Mouse (Mus musculus): ENCODE measurements around the gene Thbs3. TPM values are rescaled to one million over a fixed set of nuclear protein-coding genes. Genes with fewer than 3 reads are reported as not detected.
A peak's percentile ranks its signal among the peaks of the same experiment; 100 is the strongest.

Gene Thbs3
- total RNA-seq (2021) = 10 to 100 TPM; 37.0 to 50.7 TPM

DNA sequence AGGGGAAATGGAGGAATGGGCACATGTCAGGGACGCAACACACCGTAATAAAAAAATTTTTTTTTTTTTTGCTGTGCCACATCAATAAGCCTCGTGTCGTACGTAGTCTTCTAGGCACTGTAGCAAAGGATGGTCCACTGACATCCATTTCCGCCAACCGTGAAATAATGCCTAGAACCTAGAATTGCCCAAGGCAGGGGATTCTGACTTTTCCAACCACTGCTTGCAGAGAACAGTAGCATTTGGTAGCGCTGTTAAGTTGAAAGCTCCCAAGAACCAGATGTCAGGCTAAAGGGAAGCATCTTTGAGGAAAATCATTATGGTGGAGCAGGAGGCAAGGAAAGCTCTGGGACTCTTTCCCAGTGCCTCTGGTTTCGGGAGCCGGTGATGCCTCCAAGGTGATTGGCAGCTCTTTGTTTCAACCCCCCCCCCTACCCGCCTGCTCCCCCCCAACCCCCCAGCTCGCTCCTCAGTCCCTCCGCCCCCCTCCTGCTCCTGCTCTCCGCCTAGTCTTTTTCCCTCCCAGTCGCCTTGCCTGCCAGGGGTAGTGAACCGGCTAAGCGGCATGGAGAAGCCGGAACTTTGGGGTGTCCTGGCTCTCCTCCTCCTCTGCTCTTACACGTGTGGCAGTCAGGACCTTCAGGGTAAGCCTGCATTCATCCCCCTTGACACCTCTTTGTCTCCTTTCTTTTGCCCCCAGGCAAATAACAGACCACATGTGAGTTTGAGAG, at the start of gene Thbs3:
Thbs3 (plus strand) TSS at position 500 of the 731 bp plus-strand sequence.
- no peak for DNase-seq (ENCODE audit: extremely low spot score in 1 of 2, low spot score in 1 of 2)

DNA sequence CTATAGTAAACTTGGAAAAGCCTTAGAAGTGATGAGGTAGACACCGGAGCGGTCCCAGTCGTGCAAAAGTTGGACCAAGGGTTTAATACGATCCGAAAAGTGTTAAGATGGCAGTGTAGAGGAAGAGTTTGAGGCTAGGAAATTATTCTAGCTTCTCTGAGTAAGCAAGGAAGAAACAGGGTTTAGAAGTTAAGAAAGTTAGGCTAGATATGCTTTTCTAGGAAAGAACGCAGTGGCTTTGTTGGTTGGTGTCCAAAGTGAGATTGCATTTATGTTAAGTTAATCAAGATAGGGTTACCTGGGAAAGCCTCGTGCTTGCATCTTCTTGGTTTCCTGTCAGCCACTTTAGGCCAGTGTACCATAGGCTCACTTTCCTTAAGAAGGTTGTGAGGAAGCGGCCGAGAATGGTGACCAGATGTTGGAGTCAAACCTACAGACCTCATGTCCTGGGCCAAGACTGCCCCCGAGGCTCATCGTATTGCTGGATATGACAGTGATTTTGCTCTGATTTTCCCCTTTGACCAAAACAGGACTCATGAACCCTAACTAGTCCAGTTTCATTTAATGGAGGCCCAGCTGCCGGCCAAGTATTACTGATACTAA, 49.6 kb upstream of the Thbs3 start:
- no peak for DNase-seq (ENCODE audit: extremely low spot score in 1 of 2, low spot score in 1 of 2)

DNA sequence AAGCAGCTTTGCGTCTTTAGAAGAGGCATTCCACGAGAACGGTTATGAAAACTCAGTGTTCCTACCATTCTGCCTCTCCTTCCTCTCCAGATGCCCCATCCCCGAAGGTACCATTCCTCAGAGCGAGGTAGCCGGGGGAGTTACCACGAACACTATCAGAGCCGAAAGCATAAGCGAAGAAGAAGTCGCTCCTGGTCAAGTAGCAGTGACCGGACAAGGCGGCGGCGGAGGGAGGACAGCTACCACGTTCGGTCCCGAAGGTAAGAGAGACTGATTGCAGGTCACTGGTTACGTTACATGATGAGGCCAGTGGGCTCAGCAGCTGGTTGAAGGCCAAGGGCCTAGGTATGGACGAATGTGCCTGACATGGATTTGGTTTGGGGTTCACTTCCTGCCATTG, 48.0 kb upstream of the Thbs3 start:
- no peak for DNase-seq (ENCODE audit: extremely low spot score in 1 of 2, low spot score in 1 of 2)

DNA sequence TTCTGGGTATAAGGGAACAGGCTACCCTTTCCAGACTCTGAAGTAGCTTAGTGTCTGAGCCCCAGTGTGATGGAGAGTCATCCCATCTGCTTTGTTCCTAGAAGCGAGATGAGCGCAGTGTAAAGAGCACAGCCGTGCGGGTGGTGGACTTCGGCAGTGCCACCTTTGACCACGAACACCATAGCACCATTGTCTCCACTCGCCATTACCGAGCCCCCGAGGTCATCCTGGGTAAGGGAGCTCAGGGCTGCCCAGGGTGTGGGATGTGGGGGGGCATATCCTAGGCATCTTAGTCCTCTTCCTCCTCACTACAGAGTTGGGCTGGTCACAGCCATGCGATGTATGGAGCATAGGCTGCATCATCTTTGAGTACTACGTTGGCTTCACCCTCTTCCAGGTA, 40.1 kb upstream of the Thbs3 start:
- no peak for DNase-seq (ENCODE audit: extremely low spot score in 1 of 2, low spot score in 1 of 2)

DNA sequence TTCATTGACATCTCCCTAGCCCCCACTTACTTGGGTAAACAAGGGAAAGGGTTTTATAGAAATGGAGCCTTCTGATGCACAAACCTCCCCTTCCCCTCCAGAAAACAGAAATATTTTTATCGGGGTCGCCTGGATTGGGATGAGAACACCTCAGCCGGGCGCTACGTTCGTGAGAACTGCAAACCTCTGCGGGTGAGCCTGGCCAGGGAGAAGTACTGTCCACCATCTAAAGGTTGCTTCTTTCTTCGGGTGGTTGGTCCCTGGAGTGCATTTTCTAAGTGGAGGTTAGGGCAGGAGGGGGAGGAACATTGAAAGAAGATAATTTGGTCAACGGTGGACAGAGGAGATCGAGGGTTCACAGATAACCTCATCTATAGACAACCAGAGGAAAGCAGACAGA, 39.4 kb upstream of the Thbs3 start:
- DNase-seq (ENCODE audit: extremely low spot score in 1 of 2, low spot score in 1 of 2) = no peak

DNA sequence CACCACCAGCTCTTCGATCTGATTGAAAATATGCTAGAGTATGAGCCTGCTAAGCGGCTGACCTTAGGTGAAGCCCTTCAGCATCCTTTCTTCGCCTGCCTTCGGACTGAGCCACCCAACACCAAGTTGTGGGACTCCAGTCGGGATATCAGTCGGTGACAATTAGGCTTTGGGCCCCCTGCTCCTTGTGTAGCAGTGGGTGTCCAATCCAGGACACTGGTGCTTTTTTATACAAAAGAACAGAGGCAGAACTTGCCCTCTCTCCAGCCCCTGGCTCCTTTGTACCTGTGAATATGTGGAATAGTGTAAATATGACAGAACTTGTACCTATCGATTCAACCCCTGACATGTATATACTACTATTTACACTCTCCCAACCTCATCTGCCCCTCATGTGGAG, 38.6 kb upstream of the Thbs3 start:
- DNase-seq (ENCODE audit: extremely low spot score in 1 of 2, low spot score in 1 of 2) = no peak

DNA sequence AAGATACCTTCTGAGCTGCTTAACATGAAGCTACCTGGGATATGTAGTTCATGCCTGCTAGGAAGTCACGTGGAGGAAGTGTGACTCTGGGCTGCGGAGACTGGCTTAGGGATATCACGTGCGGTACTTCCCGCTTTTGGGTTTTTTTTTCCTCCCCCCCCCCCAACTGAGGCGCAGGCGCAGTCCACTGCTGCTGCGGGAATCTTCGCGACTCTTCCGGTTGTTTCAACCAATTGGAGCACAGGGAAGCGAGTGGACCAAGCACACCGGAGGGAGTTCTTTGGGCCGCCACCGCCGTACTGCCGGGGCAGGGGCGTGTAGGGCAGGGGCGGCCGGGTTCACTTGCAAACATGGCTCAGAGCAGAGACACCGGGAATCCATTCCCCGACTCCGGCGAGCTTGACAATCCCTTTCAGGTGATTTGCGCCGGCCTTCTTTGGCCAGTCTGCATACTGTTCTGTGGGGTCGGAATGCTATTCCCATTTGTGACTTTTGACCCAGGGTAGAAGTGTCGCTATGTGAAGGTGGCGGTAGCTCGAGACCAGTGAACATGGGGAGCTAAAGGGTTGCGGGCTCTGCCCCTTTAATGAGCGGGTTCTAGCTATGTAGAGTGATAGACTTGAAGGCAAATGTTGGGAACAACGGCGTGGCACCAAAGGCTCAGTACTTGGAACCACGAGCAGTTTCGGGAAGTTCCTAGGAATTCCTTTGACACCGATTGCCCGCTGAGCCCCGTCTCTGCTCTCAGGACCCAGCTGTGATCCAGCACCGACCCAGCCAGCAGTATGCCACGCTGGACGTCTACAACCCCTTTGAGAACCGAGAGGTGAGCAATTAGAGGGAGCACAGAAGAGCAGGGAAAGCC, 37.5 kb upstream of the Thbs3 start, which contains the start of gene Scamp3:
Scamp3 (plus strand) TSS at position 232 of the 865 bp plus-strand sequence.
- DNase-seq (ENCODE audit: extremely low spot score in 1 of 2, low spot score in 1 of 2) = peak; percentile 72 to 76

DNA sequence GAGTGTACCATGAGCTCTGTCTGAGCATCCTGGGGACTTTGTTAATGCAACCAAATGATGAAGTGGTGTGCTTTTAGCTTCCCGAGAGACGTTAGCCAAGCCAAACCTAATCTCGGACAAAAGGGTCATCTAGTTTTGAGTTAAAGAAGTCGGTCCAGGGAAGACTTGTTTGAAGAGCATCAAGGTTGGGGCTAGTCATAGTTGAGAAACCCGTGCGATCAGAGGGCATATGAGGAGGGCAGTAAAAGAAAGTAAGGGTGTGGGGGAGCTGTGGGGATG, 36.9 kb upstream of the Thbs3 start:
- DNase-seq (ENCODE audit: extremely low spot score in 1 of 2, low spot score in 1 of 2) = no peak

DNA sequence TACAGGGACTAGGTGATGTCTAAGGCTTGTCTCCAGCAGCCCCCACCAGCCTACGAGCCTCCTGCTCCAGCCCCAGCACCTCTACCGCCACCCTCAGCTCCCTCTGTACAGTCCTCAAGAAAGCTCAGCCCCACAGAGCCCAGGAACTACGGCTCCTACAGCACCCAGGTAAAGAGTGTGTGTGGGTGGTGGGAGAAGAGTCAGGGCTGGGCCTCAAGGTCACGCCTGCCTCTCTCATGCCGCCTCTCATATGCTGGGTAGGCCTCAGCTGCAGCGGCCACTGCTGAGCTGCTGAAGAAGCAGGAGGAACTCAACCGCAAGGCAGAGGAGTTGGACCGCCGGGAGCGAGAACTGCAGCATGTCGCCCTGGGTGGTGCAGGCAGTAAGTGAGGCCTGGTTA, 35.9 kb upstream of the Thbs3 start:
- DNase-seq (ENCODE audit: extremely low spot score in 1 of 2, low spot score in 1 of 2) = no peak

DNA sequence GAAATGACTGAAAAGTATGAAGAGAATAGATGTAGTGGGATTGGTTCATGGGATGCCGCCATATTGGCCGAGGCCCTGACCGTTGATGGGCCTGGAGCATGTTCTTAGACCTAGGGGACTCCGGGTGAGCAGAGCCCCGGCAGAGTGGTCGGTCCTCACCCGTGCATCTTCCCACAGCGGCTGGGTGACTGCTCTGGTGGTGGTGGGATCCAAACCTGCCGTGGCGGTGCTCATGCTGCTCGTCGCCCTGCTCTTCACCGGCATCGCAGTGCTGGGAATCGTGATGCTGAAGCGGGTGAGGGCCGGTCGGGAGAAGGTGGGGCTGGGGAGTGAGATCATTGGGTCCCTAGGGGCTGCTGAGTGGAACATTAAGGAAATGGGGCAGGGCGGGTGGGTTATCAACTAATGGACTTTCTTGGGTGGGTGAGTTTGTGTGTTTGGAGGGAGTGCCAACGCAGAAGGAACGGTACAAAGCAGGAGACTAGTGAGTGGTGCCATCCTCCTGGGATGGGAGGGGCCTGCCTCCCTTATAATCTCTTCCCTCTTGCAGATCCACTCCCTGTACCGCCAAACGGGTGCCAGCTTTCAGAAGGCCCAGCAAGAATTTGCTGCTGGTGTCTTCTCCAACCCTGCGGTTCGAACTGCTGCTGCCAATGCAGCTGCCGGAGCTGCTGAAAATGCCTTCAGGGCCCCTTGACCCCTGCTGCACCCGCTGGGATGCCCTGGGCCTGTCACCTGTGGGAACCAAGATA, 33.1 kb upstream of the Thbs3 start:
- DNase-seq (ENCODE audit: extremely low spot score in 1 of 2, low spot score in 1 of 2) = no peak

DNA sequence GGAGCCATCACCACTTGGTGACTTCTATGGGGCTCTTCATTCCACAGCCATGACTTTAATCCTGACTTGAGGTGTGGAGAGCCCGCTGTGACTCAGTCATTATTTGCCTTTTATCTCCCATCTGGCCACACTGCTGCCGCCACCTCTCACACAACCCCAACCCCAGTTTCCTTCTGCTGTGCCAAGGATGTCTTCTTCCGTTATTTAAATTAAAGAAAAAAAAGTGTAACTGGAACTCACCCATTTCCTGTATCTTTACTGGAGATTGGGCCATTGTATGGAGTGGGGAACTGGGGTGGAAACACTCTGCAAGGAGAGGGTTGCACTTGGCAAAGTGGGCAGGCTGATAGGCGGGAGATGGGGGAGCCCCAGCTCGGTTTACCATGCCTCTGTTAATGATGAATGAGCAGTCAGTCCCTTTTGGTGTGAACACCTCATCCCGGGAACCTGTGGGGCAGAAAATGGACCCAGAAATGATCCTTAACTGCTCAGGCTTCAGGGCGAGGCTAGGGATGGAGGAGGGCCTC, 32.4 kb upstream of the Thbs3 start:
- no peak for DNase-seq (ENCODE audit: extremely low spot score in 1 of 2, low spot score in 1 of 2)

DNA sequence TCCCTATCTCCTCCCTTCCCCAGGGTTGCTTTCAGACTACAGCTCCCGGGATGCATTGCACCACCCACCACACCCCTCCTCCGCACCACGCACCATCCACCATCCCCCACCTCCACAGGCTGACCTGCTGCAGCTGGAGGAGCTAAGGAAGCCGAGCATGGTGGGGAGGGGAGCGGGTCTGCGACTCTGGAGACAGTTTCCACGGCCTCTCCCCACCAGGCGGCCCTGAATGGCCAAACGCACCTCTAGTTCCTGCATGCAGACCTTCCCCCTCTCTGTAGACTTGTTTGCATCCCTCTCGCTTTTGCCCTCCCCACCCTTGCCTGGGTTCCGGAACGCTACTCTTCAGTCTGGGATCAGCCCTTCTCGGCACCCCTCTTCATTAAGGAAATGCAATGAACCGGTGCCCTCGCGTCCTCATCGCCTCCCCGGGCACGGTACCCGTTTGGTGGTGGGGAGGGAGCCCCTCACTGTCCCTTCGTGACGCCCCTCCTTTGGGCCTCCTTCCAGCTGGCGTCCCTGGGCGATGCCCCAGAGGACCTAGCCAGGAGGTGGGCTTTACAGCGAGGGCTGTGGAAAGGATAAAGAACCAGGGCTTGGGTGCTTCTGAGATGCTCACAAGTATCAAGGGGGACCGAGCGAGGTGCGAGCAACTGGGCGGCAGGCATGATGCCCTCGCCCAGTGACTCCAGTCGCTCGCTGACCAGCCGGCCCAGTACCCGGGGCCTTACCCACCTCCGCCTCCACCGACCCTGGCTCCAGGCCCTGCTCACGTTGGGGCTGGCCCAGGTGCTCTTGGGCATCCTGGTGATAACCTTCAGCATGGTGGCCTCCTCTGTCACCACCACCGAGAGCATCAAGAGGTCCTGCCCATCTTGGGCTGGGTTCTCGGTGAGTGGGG, 31.7 kb upstream of the Thbs3 start, which contains the start of gene Fam189b:
Fam189b (plus strand) TSS at position 86 of the 901 bp plus-strand sequence.
- DNase-seq (ENCODE audit: extremely low spot score in 1 of 2, low spot score in 1 of 2) = peak; percentile 81 to 87

DNA sequence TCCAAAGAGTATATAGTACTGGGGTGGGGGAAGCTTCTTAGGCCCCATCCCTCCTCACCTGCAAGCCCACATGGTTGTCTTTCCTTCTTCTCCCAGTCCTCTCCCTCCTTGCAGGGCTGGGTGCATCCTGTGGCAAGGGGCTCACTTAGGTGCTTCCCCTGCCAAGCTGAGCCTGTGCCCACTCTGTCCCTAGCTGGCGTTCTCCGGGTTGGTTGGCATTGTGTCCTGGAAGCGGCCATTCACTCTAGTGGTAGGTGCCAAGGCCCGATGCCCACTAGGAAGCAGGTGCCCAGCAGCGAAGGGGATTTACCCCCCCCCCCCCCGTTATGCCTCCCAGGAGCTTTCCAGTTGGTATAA, 31.0 kb upstream of the Thbs3 start:
- no peak for DNase-seq (ENCODE audit: extremely low spot score in 1 of 2, low spot score in 1 of 2)

DNA sequence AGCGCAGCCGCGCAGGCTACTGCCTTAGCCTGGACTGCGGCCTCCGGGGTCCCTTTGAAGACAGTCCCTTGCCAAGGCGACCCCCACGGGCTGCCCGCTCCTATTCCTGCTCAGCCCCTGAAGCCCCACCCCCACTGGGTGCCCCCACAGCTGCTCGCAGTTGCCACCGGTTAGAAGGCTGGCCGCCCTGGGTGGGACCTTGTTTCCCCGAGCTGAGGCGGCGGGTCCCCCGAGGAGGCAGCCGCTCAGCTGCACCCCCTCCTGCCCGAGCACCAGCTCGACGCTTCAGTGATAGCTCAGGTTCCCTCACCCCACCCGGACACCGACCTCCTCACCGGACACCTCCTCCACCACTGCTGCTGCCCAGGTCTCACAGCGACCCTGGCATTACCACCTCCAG, 27.8 kb upstream of the Thbs3 start:
- DNase-seq (ENCODE audit: extremely low spot score in 1 of 2, low spot score in 1 of 2) = no peak

DNA sequence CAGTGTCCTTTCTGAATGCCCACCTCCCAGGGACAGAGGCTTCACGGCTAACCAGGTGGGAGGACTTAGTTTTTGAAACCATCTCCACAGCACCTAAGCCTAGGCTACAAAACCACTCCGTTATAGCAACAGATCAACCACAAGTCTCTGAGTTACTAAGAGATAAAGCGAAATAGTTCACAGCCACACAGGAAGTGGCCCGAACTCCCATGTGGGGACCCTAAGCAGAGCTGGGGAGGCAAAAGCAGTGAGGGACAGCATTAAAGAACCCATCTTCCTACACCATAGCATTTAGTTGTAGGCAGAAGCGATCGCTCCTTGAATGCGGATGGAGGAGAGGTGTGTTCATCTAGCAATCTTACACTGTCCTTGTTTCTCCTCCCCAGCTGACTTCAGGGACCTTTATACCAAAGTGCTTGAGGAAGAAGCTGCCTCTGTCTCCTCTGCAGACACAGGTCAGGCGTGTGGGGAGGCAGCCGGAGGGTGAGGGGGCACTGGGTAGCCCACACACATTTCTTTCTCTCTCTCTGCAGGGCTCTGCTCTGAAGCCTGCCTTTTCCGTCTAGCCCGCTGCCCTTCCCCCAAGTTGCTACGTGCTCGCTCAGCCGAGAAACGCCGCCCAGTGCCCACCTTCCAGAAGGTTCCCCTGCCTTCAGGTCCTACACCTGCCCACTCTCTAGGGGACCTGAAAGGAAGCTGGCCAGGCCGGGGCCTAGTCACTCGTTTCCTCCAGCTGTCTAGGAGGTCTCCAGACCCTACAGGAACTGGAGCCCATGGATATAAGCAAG, 27.1 kb upstream of the Thbs3 start:
- no peak for DNase-seq (ENCODE audit: extremely low spot score in 1 of 2, low spot score in 1 of 2)

DNA sequence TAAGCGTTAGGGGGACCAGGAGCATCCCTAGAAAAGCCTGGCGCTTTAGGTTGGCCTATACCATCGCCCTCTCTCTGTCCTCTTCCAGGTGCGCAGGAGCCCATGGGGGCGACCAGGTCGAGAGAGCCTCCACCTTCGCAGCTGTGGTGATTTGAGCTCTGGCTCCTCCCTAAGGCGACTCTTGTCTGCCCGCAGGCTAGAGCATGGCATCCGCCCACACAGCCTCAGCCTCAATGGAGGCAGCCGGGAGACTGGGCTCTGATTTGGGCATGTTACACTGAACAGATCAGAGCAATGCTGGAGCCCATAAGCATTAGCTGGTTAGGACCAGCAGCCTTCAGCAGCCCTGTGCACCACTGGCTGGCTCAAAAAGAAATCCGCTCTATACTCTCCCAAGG, 26.5 kb upstream of the Thbs3 start:
- DNase-seq (ENCODE audit: extremely low spot score in 1 of 2, low spot score in 1 of 2) = no peak

DNA sequence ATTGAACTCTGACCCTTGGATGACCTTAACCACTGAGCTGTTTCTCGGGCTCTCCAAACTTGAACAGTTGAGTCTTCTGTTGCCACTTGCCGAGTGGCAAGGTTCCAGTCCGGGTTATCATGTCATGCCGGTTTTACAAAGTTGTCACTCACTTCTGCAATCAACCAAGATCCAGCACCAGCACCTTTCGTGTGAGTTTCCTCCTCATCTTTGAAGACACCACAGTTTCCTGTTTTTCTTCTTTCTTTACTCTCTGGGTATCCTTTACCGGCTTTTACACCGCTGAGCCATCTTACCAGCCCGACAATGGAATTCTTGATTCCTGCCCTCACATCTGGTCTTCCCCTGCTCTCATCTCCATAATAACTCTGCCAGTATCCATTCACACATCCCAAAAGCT, 24.5 kb upstream of the Thbs3 start:
- DNase-seq (ENCODE audit: extremely low spot score in 1 of 2, low spot score in 1 of 2) = no peak

DNA sequence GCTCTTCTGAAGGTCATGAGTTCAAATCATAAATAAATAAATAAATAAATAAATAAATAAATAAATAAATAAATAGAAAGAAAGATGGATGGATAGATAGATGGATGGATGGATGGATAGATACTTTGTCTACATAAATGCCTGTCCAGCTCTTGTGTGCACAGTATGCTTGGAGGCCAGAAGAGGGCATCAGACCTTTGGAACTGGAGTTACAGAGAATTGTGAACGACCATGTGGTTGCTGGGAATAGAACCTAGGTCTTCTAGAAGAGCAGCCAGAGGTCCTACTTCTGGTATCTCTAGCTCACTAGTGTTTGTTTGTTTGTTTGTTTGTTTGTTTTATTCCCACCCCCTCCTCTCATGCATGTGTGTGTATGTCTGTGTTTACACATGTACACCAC, 21.6 kb upstream of the Thbs3 start:
- DNase-seq (ENCODE audit: extremely low spot score in 1 of 2, low spot score in 1 of 2) = no peak

DNA sequence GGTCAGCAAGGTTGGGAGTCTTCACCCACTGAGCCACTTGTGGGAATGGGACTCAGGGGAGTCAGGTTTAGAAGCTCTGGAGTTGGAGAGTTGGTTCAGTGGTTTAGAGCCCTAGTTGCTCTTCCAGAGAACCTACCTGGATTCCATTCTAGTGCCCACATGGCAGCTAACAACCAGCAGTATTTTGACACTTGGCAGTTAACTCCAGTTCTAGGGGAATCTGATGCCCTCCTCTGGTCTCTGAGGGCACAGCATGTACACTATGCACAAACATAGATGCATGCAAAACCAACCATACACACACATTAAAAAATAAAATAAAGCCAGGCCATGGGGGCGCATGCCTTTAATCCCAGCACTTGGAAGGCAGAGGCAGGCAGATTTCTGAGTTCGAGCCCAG, 21.1 kb upstream of the Thbs3 start:
- no peak for DNase-seq (ENCODE audit: extremely low spot score in 1 of 2, low spot score in 1 of 2)

All from layer of hippocampus, postnatal 25 days (tissue).